Mouse (Mus musculus) sigmoid colon, adult 10 weeks (tissue): ENCODE data around the gene Gabpb1. TPM values are rescaled to one million over a fixed set of nuclear protein-coding genes. Genes with fewer than 3 reads are reported as not detected.

Experiments
- polyA plus RNA-seq: library from polyadenylated mRNA; stranded (reverse); fragments of 350-450 nt; fragmentation: Illumina TruSeq; extraction: RNeasy Lipid Tissue Mini Kit (QIAGEN cat#74804); gene quantifications from one replicate; pipeline ENCODE4 v1.2.3, GENCODE M21; 2014; ENCODE audit warnings: low read depth, low replicate concordance

The Gabpb1 gene
- polyA plus RNA-seq, result 35.4 TPM

GRCm38 (mm10) chr2:126676122-126676515, at the start of gene Gabpb1:
Gene Gabpb1, minus strand, starts transcription at chr2:126676337.

GRCm38 (mm10) chr2:126706759-126707437, 30.8 kb upstream of the Gabpb1 start, which contains the start of gene Usp8:
Gene Usp8, plus strand, starts transcription at chr2:126707328.

GRCm38 (mm10) chr2:126619249-126619704, 56.9 kb downstream of the Gabpb1 start, which contains the start of gene Hdc:
Gene Hdc, minus strand, starts transcription at chr2:126619299.

Other genes starting within 250 kb of the Gabpb1 start
- 0.98 TPM for gene Atp8b4, start 175.7 kb downstream of the Gabpb1 start, polyA plus RNA-seq
- 4.3 TPM for gene Slc27a2, start 123.9 kb downstream of the Gabpb1 start, polyA plus RNA-seq
- 0.19 TPM for gene Hdc, start 57.0 kb downstream of the Gabpb1 start, polyA plus RNA-seq
- 85.3 TPM for gene Usp8, start 31.0 kb upstream of the Gabpb1 start, polyA plus RNA-seq
- not detected for gene Usp50, start 107.1 kb upstream of the Gabpb1 start, polyA plus RNA-seq
- gene Trpm7, start 199.9 kb upstream of the Gabpb1 start, polyA plus RNA-seq, result 200 TPM